Mouse (Mus musculus) thymus, adult 2 months (tissue): Measurements from ENCODE around the gene Sobp.

Experiments used
- CTCF ChIP-seq: fragments of 200-500 bp; IDR thresholded peaks from 2 replicates; pipeline ENCODE4 v1.5.1; 2012; ENCODE audit warnings: mild to moderate bottlenecking, control low read depth, low read length, moderate library complexity, borderline replicate concordance; ENCODE audit not compliant: control insufficient read depth, poor library complexity, insufficient read depth; ENCODE audit errors: extremely low read depth
- POLR2A ChIP-seq: fragments of 200-500 bp; IDR thresholded peaks from 2 replicates; pipeline ENCODE4 v1.6.1; 2012; ENCODE audit warnings: mild to moderate bottlenecking, low read length, control low read depth, moderate library complexity; ENCODE audit not compliant: control insufficient read depth, poor library complexity, insufficient read depth; ENCODE audit errors: extremely low read depth

- TF ChIP-seq CTCF = no peak
- TF ChIP-seq POLR2A = no peak
Measured at GRCm38 (mm10) chr10:43090040-43090439, 84.3 kb downstream of the Sobp start.
